Mouse (Mus musculus): ENCODE measurements around the gene Khdc4. TPM values are rescaled to one million over a fixed set of nuclear protein-coding genes. Genes with fewer than 3 reads are reported as not detected.

The Khdc4 gene
- total RNA-seq, 2 experiments from 2014 or later, result 19.9 to 25.0 TPM

Other genes starting within 250 kb of the Khdc4 start
- gene Sema4a, start 224.6 kb upstream of the Khdc4 start, total RNA-seq (2015; ENCODE audit: low replicate concordance), result 29.7 and 57.3 TPM in 2 replicates
- 9.8 and 20.7 TPM in 2 replicates for gene Sema4a, start 224.6 kb upstream of the Khdc4 start, total RNA-seq (2017; ENCODE audit: low replicate concordance)
- 6.9 and 9.0 TPM in 2 replicates for gene Lmna, start 175.8 kb upstream of the Khdc4 start, total RNA-seq (2015; ENCODE audit: low replicate concordance)
- gene Lmna, start 175.8 kb upstream of the Khdc4 start, total RNA-seq (2017; ENCODE audit: low replicate concordance), result 45.6 and 52.7 TPM in 2 replicates
- 0.19 and 1.5 TPM in 2 replicates for gene Mex3a, start 153.4 kb upstream of the Khdc4 start, total RNA-seq (2015; ENCODE audit: low replicate concordance)
- gene Mex3a, start 153.4 kb upstream of the Khdc4 start, total RNA-seq (2017; ENCODE audit: low replicate concordance), result 0.34 TPM in 1 of 2 replicates, not detected in the other
- not detected in 2 replicates for gene Rab25, start 137.5 kb upstream of the Khdc4 start, total RNA-seq (2015; ENCODE audit: low replicate concordance)
- not detected in 2 replicates for gene Rab25, start 137.5 kb upstream of the Khdc4 start, total RNA-seq (2017; ENCODE audit: low replicate concordance)
- gene Lamtor2, start 132.7 kb upstream of the Khdc4 start, total RNA-seq (2015; ENCODE audit: low replicate concordance), result 4.2 and 8.6 TPM in 2 replicates
- 14.3 and 15.8 TPM in 2 replicates for gene Lamtor2, start 132.7 kb upstream of the Khdc4 start, total RNA-seq (2017; ENCODE audit: low replicate concordance)
- 5.4 and 7.9 TPM in 2 replicates for gene Ubqln4, start 132.0 kb upstream of the Khdc4 start, total RNA-seq (2015; ENCODE audit: low replicate concordance)
- gene Ubqln4, start 132.0 kb upstream of the Khdc4 start, total RNA-seq (2017; ENCODE audit: low replicate concordance), result 5.7 and 10.0 TPM in 2 replicates
- 80.3 and 91.8 TPM in 2 replicates for gene Ssr2, start 109.9 kb upstream of the Khdc4 start, total RNA-seq (2015; ENCODE audit: low replicate concordance)
- 24.3 and 35.9 TPM in 2 replicates for gene Ssr2, start 109.9 kb upstream of the Khdc4 start, total RNA-seq (2017; ENCODE audit: low replicate concordance)
- gene Arhgef2, start 79.8 kb upstream of the Khdc4 start, total RNA-seq (2015; ENCODE audit: low replicate concordance), result 15.2 and 20.5 TPM in 2 replicates
- 16.7 and 18.1 TPM in 2 replicates for gene Arhgef2, start 79.8 kb upstream of the Khdc4 start, total RNA-seq (2017; ENCODE audit: low replicate concordance)
- not detected in 2 replicates for gene Rxfp4, start 32.7 kb upstream of the Khdc4 start, total RNA-seq (2015; ENCODE audit: low replicate concordance)
- gene Rxfp4, start 32.7 kb upstream of the Khdc4 start, total RNA-seq (2017; ENCODE audit: low replicate concordance), result not detected in 2 replicates
- 99.9 and 111 TPM in 2 replicates for gene Rit1, start 31.0 kb downstream of the Khdc4 start, total RNA-seq (2015; ENCODE audit: low replicate concordance)
- 90.6 and 102 TPM in 2 replicates for gene Rit1, start 31.0 kb downstream of the Khdc4 start, total RNA-seq (2017; ENCODE audit: low replicate concordance)
- 0.19 TPM in 1 of 2 replicates, not detected in the other for gene Syt11, start 89.4 kb downstream of the Khdc4 start, total RNA-seq (2015; ENCODE audit: low replicate concordance)
- gene Syt11, start 89.4 kb downstream of the Khdc4 start, total RNA-seq (2017; ENCODE audit: low replicate concordance), result 0.85 TPM in 1 of 2 replicates, not detected in the other
- 5.6 and 6.7 TPM in 2 replicates for gene Gon4l, start 149.4 kb downstream of the Khdc4 start, total RNA-seq (2015; ENCODE audit: low replicate concordance)
- 13.5 and 20.4 TPM in 2 replicates for gene Gon4l, start 149.4 kb downstream of the Khdc4 start, total RNA-seq (2017; ENCODE audit: low replicate concordance)
- 2.3 and 3.7 TPM in 2 replicates for gene Msto1, start 228.2 kb downstream of the Khdc4 start, total RNA-seq (2015; ENCODE audit: low replicate concordance)
- 2.5 and 5.2 TPM in 2 replicates for gene Msto1, start 228.2 kb downstream of the Khdc4 start, total RNA-seq (2017; ENCODE audit: low replicate concordance)